Mouse (Mus musculus) embryonic fibroblast, embryonic 13.5 days (primary cell): Measurements from ENCODE around the gene Exoc6. TPM values are rescaled to one million over a fixed set of nuclear protein-coding genes. Genes with fewer than 3 reads are reported as not detected.

ENCODE experiments used
- H3K27ac ChIP-seq: 2 replicates; pipeline ENCODE4 v1.5.1; 2012; ENCODE audit warnings: low read length, control low read depth, inconsistent platforms; ENCODE audit not compliant: insufficient read depth
- H3K4me1 ChIP-seq: 2 replicates; pipeline ENCODE4 v1.6.1; 2011; ENCODE audit warnings: low read length; ENCODE audit not compliant: control insufficient read depth, insufficient read depth
- H3K4me3 ChIP-seq: 2 replicates; pipeline ENCODE4 v1.5.1; 2011; ENCODE audit warnings: mild to moderate bottlenecking, control low read depth, low read length; ENCODE audit not compliant: insufficient read depth
- CTCF ChIP-seq: IDR thresholded peaks from 2 replicates; pipeline ENCODE4 v1.5.1; 2011; ENCODE audit warnings: mild to moderate bottlenecking, control low read depth, low read length, moderate library complexity, borderline replicate concordance; ENCODE audit not compliant: insufficient read depth
- POLR2A ChIP-seq: IDR thresholded peaks from 2 replicates; pipeline ENCODE4 v1.6.1; 2011; ENCODE audit warnings: low read depth, mild to moderate bottlenecking, control low read depth, low read length, moderate library complexity
- polyA plus RNA-seq: library from polyadenylated mRNA; stranded (reverse); fragments of >200 nt; gene quantifications from 2 replicates; pipeline ENCODE4 v1.2.4, GENCODE M21; 2011; ENCODE audit warnings: low read depth; ENCODE audit not compliant: missing spikeins, insufficient read length

The Exoc6 gene
- polyA plus RNA-seq, 1 experiment = 3.2 TPM

DNA sequence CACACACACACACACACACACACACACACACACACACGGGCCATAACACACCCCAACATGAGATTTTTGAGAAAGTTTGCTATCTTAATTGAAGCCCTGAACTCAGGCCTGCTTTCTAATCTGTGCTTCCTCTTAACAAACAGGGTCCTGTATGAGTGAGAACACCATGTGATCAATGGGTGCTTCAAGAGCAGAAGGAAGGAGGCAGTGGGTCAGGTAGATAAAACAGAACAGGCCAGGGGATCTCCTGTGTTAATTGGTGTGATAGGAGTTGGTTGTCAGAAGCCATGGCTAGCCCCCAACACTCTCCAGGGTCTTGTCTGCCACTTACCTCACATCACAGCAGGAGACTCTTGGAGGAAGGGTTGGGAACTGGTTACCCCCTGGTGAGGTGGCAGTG is 165.8 kb downstream of the Exoc6 start:
- H3K27ac ChIP-seq = no peak overlapping the region
- TF ChIP-seq CTCF (no peak), POLR2A (no peak)
- H3K4me3 ChIP-seq = no peak overlapping the region
- H3K4me1 ChIP-seq = no peaks in the 10 kb centered on the region

DNA sequence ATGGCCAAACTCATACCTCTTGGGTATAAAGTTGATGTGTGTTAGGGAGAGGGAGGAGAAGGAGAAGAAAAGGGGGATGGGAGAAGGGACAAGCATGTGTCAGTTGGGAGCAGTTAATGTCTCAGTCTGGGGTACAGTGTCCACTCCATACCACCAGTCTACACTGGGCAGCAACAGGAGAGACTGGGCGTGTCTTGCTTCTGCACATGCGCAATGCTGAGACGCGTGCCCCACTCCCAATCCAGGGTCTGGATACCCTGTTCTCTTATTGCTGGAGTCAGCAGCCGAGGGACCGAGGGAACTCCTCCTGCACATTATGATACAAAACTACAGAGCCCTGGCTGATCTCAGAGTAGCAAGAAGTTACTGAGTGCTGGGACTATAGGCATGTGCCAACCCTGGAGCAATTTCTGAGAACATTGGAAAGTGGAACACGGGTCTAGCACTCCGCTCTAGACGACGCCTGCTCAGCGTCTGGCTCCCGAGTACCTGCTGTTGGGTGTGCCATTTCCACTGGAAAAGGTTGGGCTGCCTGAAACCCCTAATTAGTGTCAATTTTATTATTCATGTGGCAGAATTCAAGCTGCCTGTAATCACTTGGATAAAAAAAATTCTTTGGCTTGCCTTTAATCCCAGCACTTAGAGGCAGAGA is 166.4 kb downstream of the Exoc6 start:
- no peak for TF ChIP-seq CTCF
- Histone ChIP-seq H3K4me3 (no peak overlapping the region), H3K4me1 (no peaks in the 10 kb centered on the region), H3K27ac (no peak overlapping the region)

DNA sequence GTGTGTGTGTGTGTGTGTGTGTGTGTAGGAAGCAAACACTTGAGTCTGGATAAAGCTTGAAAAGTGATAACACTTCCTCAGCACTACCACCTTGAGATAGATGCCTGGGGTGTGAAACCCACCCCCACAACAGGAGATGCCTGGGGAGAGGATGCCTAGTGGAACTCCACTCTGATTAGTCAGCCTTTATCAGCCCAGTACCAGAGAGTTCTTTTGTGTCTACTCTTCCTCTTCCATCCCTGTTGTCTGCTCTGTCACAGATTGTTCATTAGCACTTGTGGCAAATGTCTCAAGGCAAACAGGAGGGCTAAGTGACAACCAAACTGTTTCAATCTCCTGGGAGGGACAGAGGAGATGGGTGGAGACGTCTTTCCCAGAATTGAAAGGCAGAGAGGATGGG is 168.9 kb downstream of the Exoc6 start:
- Histone ChIP-seq H3K4me3 (no peak overlapping the region), H3K4me1 (no peaks in the 10 kb centered on the region), H3K27ac (no peak overlapping the region)
- no peak for TF ChIP-seq CTCF
- no peak for TF ChIP-seq POLR2A

GRCm38 (mm10) chr19:37724591-37724990 is 174.4 kb downstream of the Exoc6 start:
- TF ChIP-seq POLR2A = no peak
- TF ChIP-seq CTCF = no peak
- no peaks in the 10 kb centered on the region for H3K4me1 ChIP-seq
- no peak overlapping the region for H3K27ac ChIP-seq
- H3K4me3 ChIP-seq = no peak overlapping the region

DNA sequence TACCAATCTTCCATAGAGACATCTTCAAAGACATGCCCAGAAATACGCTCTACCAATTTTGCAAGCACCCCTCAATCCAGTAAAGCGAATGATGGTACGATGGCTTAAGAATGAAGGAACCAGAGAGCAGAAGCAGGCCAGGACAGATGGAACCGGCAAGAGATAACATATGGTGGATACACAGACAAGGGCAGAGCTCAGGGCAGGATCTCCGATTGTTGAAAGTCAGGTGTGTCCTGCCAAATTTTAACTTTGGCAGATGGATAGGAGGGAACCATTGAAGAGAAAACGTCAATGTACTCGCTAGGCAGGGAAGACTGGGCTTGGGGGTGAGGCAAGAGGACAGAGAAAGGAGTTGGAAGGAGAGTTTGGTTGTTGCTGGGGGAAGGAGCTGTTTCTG is 176.4 kb downstream of the Exoc6 start:
- H3K4me3 ChIP-seq = no peak overlapping the region
- no peak for TF ChIP-seq POLR2A
- no peak for TF ChIP-seq CTCF
- no peak overlapping the region for H3K27ac ChIP-seq
- H3K4me1 ChIP-seq = no peaks in the 10 kb centered on the region

DNA sequence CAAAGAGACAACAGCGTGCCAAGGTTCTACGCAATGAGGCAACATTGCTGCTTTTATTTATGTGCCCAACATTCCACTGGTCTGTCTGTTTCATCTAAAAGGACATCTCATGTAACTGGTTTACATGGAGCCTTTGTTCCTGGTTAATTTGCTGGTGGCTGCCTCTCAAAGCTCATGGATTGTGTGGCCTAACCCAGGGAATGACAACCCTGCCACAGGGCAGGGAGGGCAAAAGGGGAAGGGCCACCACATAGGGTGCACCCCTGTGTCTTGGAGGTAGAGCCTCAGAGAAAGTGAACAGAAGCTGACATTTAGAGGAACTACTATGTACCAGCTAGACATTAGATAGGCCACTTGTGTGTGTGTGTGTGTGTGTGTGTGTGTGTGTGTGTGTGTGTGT is 177.1 kb downstream of the Exoc6 start:
- Histone ChIP-seq H3K27ac (no peak overlapping the region), H3K4me1 (no peaks in the 10 kb centered on the region), H3K4me3 (no peak overlapping the region)
- TF ChIP-seq CTCF (no peak), POLR2A (no peak)

Other genes starting within 250 kb of the Exoc6 start
- gene Ide, start 212.6 kb upstream of the Exoc6 start, polyA plus RNA-seq = 59.2 and 62.2 TPM in 2 replicates
- 31.8 and 48.6 TPM in 2 replicates for gene Kif11, start 174.0 kb upstream of the Exoc6 start, polyA plus RNA-seq
- gene Hhex, start 115.6 kb upstream of the Exoc6 start, polyA plus RNA-seq = 0.84 TPM in 1 of 2 replicates, not detected in the other
- gene Cyp26c1, start 135.2 kb downstream of the Exoc6 start, polyA plus RNA-seq = not detected in 2 replicates
- not detected in 2 replicates for gene Cyp26a1, start 147.4 kb downstream of the Exoc6 start, polyA plus RNA-seq